Mouse (Mus musculus) inflammation-experienced regulatory T-cells (primary cell): ENCODE data around the gene Ros1. TPM values are rescaled to one million over a fixed set of nuclear protein-coding genes. Genes with fewer than 3 reads are reported as not detected.

Experiments used
- polyA plus RNA-seq, 2 experiments: library from polyadenylated mRNA; unstranded; fragments of 100-300 nt; shearing (Covaris generic); gene quantifications; one replicate each; pipeline ENCODE4 v1.2.1; 2017

The Ros1 gene
- polyA plus RNA-seq, result under 1 TPM; 0.06 to 0.17 TPM

GRCm38 (mm10) chr10:52194957-52195852 is at the start of gene Ros1:
TSS of gene Ros1 (minus strand) at chr10:52195244.

DNA sequence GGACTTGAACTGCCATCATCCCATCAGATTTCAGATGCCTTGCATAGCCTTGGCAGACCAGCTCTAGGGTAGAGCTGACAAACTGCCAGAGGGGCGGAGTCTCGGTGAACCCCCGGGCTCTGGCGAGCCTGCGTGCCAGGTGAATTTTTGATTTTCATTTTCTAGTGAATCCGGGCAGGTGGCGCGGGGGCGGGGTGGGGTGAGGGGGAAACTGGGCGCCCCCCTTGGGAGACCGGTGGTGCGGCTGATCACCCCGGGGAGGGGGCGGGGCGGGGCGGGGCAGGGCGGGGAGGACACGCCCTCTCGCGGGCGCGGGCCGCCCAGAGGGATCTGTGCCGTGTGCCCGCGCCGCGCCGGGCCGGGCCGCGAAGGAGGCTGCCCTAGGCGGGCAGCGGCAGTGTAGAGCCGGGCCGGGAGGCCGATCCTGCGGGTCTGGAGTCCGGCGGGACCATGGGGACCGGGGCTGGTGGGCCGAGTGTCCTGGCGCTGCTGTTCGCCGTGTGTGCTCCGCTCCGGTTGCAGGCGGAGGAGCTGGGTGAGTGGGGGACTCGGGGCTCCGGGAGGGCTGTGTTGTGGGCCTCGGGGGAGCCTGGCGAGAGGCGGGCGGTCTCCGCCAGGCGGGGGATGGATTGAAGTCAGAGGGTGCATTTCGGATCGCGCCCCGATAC is 38.4 kb upstream of the Ros1 start, which contains the start of gene Dcbld1:
Dcbld1 (plus strand) TSS at position 319 of the 668 bp plus-strand sequence.

DNA sequence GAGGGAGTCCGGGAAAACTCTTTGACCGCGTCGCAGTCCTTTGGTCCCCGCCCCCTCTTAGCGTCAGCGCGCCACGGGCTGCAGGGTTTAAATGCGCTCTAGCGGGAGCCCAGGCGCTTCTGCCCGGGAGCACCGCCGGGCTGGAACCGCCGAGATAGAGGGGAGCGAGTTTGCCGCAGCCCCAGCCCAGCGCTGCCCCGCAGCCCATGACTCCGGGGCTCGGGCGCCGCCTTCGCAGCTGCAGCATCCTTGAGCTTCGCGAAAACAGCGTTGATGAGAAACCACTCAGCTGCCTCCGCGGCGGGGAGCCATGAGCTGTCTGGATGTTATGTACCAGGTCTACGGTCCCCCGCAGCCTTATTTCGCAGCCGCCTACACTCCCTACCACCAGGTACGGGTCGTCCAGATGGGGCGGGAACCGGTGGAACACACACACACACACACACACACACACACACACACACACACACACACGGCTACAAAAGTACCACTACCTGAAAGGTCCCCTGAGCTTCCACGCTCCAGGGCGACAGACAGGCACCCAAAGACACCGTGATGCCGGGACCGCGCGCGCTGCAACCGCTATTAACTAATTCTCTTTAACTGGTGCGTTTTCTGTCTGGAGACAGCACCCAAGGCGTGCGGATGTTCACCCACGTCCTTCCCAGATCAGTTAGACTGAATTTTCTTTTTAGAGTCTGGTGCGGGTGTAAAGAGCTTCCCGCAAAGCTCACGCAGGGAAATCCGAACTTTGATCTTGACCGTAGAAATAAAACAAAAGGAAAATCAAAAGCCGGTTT is 172.4 kb downstream of the Ros1 start, which contains the start of gene Vgll2:
Vgll2 (plus strand) TSS at position 90 of the 800 bp plus-strand sequence.

Other genes starting within 250 kb of the Ros1 start
- gene Vgll2, start 172.7 kb downstream of the Ros1 start, polyA plus RNA-seq, result not detected
- under 1 TPM; 0.05 to 0.84 TPM for gene Dcbld1, start 38.4 kb upstream of the Ros1 start, polyA plus RNA-seq
- gene Gm26741, start 163.5 kb upstream of the Ros1 start, polyA plus RNA-seq, result not detected
- gene Gopc, start 186.9 kb upstream of the Ros1 start, polyA plus RNA-seq, result 10 to 100 TPM; 27.1 to 39.0 TPM
- not detected for gene Nepn, start 193.7 kb upstream of the Ros1 start, polyA plus RNA-seq
- gene Nus1, start 222.3 kb upstream of the Ros1 start, polyA plus RNA-seq, result 10 to 100 TPM; 13.2 to 18.5 TPM